Mouse (Mus musculus) kidney, adult 2 months (tissue): ENCODE measurements at regions not wholly inside any gene's neighbourhood (a gene's known extent, or its start where the extent isn't known, plus 50 kb on each side); places are given as distances from the start of the nearest gene placed in this dataset.

Experiments
- CTCF ChIP-seq: fragments of 200-500 bp; conservative IDR thresholded peaks from 2 replicates; pipeline ENCODE4 v1.5.1; 2011; ENCODE audit warnings: low read depth, mild to moderate bottlenecking, control low read depth, low read length, moderate library complexity, mixed read lengths; ENCODE audit not compliant: insufficient read depth, insufficient read length
- POLR2A ChIP-seq: fragments of 200-500 bp; IDR thresholded peaks from one replicate; pipeline ENCODE4 v1.6.1; 2011; ENCODE audit warnings: low read depth, low read length, control low read depth

GRCm38 (mm10) chr6:49654541-49655130, 167.9 kb upstream of the Npy start:
- TF ChIP-seq CTCF = no peak
- TF ChIP-seq POLR2A = no peak
